ENCODE assay signal across 16 mouse cellular contexts in the genomic region with DNA sequence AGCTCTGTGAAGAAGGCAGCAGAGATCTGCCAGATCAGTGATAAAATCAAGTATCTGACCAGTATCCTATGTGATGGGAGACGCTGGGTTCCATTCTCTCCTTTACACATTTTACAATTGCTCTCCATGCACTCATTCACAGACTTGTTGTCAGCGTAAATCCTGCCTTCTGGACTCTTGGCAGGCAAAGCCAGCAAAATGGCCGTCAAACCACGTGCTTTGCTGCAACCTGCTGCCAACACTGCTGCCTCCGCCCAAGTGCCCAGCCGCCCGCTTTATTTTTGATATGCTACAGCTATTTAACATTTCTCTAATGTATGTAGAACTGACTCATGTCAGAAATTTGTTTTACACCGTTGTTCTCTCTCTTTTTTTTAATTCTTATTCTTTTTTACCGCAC. TPM values are rescaled to one million over a fixed set of nuclear protein-coding genes. Genes with fewer than 3 reads are reported as not detected.
DNase-seq lines count a peak whose midpoint lies in the region; ATAC-seq and TF ChIP-seq lines count a peak whose summit lies in the region.
"Had no signal": no experiment of that assay in that cellular context is flagged by ENCODE, and none has a peak within 500 bp of the region (broad histone marks: within the 10 kb centered on the region; RNA-seq: fewer than 3 reads in every experiment).

No protein-coding gene starts in this region.

- ATAC-seq in midbrain, postnatal 0 days (ENCODE audit: low FRiP score), result no peak
- ATAC-seq in midbrain, embryonic 14.5 days (ENCODE audit: low FRiP score, low TSS enrichment), result no peak
- no peak for ATAC-seq in kidney, embryonic 15.5 days (replicated peaks; ENCODE audit: low FRiP score)

- H3K9ac ChIP-seq in midbrain, postnatal 0 days (replicated peaks; ENCODE audit: low read length, poor library complexity, severe bottlenecking), result no peak overlapping the region
- H3K9ac ChIP-seq in midbrain, embryonic 14.5 days (replicated peaks; ENCODE audit: low read length), result no peak overlapping the region
- H3K9ac ChIP-seq in kidney, embryonic 15.5 days, result no peak overlapping the region
- H3K9ac ChIP-seq: liver, embryonic 13.5 days; neural tube, embryonic 12.5 days had no signal

- no peak for TF ChIP-seq CTCF in midbrain, postnatal 0 days (IDR thresholded peaks at IDR 0.05)

- no peak overlapping the region for H3K4me3 ChIP-seq in midbrain, postnatal 0 days (ENCODE audit: low read depth, low read length)
- H3K4me3 ChIP-seq in midbrain, embryonic 14.5 days (replicated peaks; ENCODE audit: low read depth, low read length), result no peak overlapping the region
- no peak overlapping the region for H3K4me3 ChIP-seq in kidney, embryonic 15.5 days (replicated peaks)
- H3K4me3 ChIP-seq: erythroblast, embryonic 14.5 days; heart, adult 2 months; hindbrain, embryonic 10.5 days; liver, embryonic 13.5 days; megakaryocyte, embryonic 14.5 days; neural tube, embryonic 12.5 days had no signal

- no peaks in the 10 kb centered on the region for H3K36me3 ChIP-seq in midbrain, postnatal 0 days (ENCODE audit: insufficient read depth, low read length)
- no peaks in the 10 kb centered on the region for H3K36me3 ChIP-seq in midbrain, embryonic 14.5 days (ENCODE audit: control insufficient read depth, insufficient read depth, low read length)
- H3K36me3 ChIP-seq in kidney, embryonic 15.5 days, result peaks cover 30% of the 10 kb centered on the region
- H3K36me3 ChIP-seq: liver, embryonic 13.5 days had no signal

- no peak overlapping the region for H3K27ac ChIP-seq in midbrain, postnatal 0 days (ENCODE audit: low read depth, low read length)
- no peak overlapping the region for H3K27ac ChIP-seq in midbrain, embryonic 14.5 days (replicated peaks; ENCODE audit: low read depth, low read length)
- no peak overlapping the region for H3K27ac ChIP-seq in kidney, embryonic 15.5 days
- H3K27ac ChIP-seq: heart, adult 2 months; hindbrain, embryonic 10.5 days; liver, embryonic 13.5 days; neural tube, embryonic 12.5 days had no signal

- no peaks in the 10 kb centered on the region for H3K4me1 ChIP-seq in midbrain, postnatal 0 days (ENCODE audit: insufficient read depth, low read length)
- no peaks in the 10 kb centered on the region for H3K4me1 ChIP-seq in midbrain, embryonic 14.5 days (ENCODE audit: control insufficient read depth, insufficient read depth, low read length)
- H3K4me1 ChIP-seq in kidney, embryonic 15.5 days, result no peaks in the 10 kb centered on the region
- H3K4me1 ChIP-seq: hindbrain, embryonic 10.5 days; liver, embryonic 13.5 days; neural tube, embryonic 12.5 days had no signal

- peak; percentile 50 for DNase-seq in midbrain, postnatal 0 days (ENCODE audit: low spot score)
- no peak for DNase-seq in midbrain, embryonic 14.5 days
- DNase-seq in frontal cortex, adult 2 months (ENCODE audit: extremely low spot score in 1 of 2, low spot score in 1 of 2), result peak; percentile 41 to 74
- peak; percentile 13 to 57 for DNase-seq in left cerebral cortex, adult 8-10 months (ENCODE audit: low spot score in 2 of 2)
- DNase-seq in telencephalon, adult 2 months (ENCODE audit: low read depth, low spot score), result peak; percentile 44
- no peak for DNase-seq in kidney, postnatal 4 days
- no peak for DNase-seq in thymus, postnatal 0 days (ENCODE audit: low spot score)
- DNase-seq: heart, adult 2 months; kidney, postnatal 10 days; liver, embryonic 13.5 days; thymus, postnatal 14 days had no signal

- H3K27me3 ChIP-seq in midbrain, postnatal 0 days (ENCODE audit: insufficient read depth, low read length), result no peaks in the 10 kb centered on the region
- no peaks in the 10 kb centered on the region for H3K27me3 ChIP-seq in midbrain, embryonic 14.5 days (ENCODE audit: control insufficient read depth, insufficient read depth, low read length)
- no peaks in the 10 kb centered on the region for H3K27me3 ChIP-seq in kidney, embryonic 15.5 days
- H3K27me3 ChIP-seq: liver, embryonic 13.5 days; megakaryocyte, embryonic 14.5 days; neural tube, embryonic 12.5 days had no signal

- 92% methylated on average over 9 of the region's 9 CpGs for WGBS in midbrain, postnatal 0 days
- WGBS in midbrain, embryonic 14.5 days, result 93% methylated on average over 9 of the region's 9 CpGs
- WGBS in kidney, embryonic 15.5 days, result 92% methylated on average over 9 of the region's 9 CpGs

- no peaks in the 10 kb centered on the region for H3K9me3 ChIP-seq in midbrain, postnatal 0 days (ENCODE audit: low read length)
- no peaks in the 10 kb centered on the region for H3K9me3 ChIP-seq in midbrain, embryonic 14.5 days (ENCODE audit: control insufficient read depth, low read length)
- peaks cover 9% of the 10 kb centered on the region; the same call in 1 of the 2 replicates for H3K9me3 ChIP-seq in kidney, embryonic 15.5 days (replicated peaks)
- H3K9me3 ChIP-seq: liver, embryonic 13.5 days; megakaryocyte, embryonic 14.5 days; neural tube, embryonic 12.5 days had no signal

- H3K4me2 ChIP-seq in midbrain, postnatal 0 days (ENCODE audit: low read depth, low read length, poor library complexity, severe bottlenecking), result no peak overlapping the region
- H3K4me2 ChIP-seq in midbrain, embryonic 14.5 days (ENCODE audit: low read length), result no peak overlapping the region
- no peak overlapping the region for H3K4me2 ChIP-seq in kidney, embryonic 15.5 days
- H3K4me2 ChIP-seq: liver, embryonic 13.5 days; neural tube, embryonic 12.5 days had no signal

RNA-seq across cellular contexts. Expression of gene Pde5a, which starts 59.6 kb away (rescaled TPM):
- 5.5 and 7.7 TPM in 2 replicates for total RNA-seq in midbrain, postnatal 0 days (2014; rRNA removed)
- polyA plus RNA-seq in midbrain, postnatal 0 days (2015; fragmentation: Nextera tagmentation; extraction: Ambion mirVana), result 1.0 TPM in 2 replicates
- polyA plus RNA-seq in midbrain, embryonic 14.5 days (2014; fragmentation: Nextera tagmentation; extraction: Ambion mirVana), result 2.3 and 3.4 TPM in 2 replicates
- 6.8 and 7.1 TPM in 2 replicates for polyA plus RNA-seq in frontal cortex, adult 2 months (2012; rRNA removed)
- 10 to 100 TPM; 14.3 to 20.3 (median 16.5) TPM for total RNA-seq in left cerebral cortex, adult 8-10 months (2022)
- polyA plus RNA-seq in kidney, embryonic 15.5 days (2015; fragmentation: Nextera tagmentation; extraction: Ambion mirVana), result 3.9 and 5.4 TPM in 2 replicates
- 2.4 and 2.5 TPM in 2 replicates for polyA plus RNA-seq in thymus, postnatal 0 days (2015; fragmentation: Nextera tagmentation; extraction: Ambion mirVana)
- polyA plus RNA-seq: erythroblast, embryonic 14.5 days had no signal

Comparison
In these comparisons a context has a peak if more than half of its experiments do, and no peak if none do; other contexts are left out.
1. DNase-seq: peak in midbrain, postnatal 0 days (single experiment), frontal cortex, adult 2 months (2 of 2), left cerebral cortex, adult 8-10 months (2 of 2) and telencephalon, adult 2 months (single experiment); none in midbrain, embryonic 14.5 days (single experiment), kidney, postnatal 4 days (0 of 2) and thymus, postnatal 0 days (single experiment).